8 mouse cellular contexts compared by ENCODE assay signal in the genomic region with DNA sequence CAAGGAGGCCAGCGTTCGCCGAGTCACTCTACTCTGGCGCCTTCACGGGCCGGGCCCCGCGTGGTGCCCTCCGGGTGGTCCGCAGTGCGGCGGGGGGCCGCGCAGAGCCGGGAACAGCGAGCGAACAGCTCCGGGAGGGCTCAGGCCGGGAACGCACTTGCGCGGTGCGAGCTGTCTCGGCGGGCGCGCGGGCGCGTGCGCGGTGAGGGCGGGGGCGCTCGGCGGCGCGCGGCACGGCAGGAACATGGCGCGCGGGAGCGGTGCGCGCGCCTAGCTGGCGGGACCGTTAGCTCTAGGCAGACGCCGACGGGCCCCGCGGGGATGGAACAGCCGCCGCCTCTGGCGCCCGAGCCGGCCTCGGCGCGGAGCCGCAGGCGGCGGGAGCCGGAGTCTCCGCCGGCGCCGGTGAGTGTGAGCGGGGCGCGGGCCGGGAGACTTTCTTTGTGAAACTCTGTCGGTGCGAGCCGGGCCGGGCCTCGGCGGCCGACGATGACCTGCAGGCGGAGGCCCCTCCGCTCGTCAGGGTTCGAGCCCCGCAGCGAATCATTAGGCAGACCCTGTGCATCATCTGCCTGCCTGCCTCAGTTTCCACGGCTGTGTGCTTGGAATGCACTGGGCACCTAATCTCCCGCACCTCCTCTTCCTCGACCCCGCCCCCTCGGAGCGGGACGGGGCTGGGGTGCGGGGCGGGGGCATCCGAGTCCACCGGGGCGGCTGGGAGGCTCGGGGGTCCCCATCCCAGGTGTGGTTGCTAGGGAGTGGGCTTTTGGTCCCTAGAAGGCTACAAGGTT. TPM values are rescaled to one million over a fixed set of nuclear protein-coding genes. Genes with fewer than 3 reads are reported as not detected.
DNase-seq lines count a peak whose midpoint lies in the region; ATAC-seq and TF ChIP-seq lines count a peak whose summit lies in the region.

Gene Ttc28, plus strand, starts transcription at position 220 of the 791 bp plus-strand sequence.

- no peaks in the 10 kb centered on the region for H3K4me1 ChIP-seq in cerebellum, adult 2 months (ENCODE audit: control insufficient read depth, insufficient read depth, low read length)
- peaks cover 13% of the 10 kb centered on the region for H3K4me1 ChIP-seq in lung, embryonic 15.5 days

- TF ChIP-seq POLR2A in cerebellum, adult 2 months (IDR thresholded peaks at IDR 0.05; ENCODE audit: borderline replicate concordance, insufficient read depth, low read length), result peak; percentile 64; the same call in 1 of the 2 replicates

- no peak for TF ChIP-seq CTCF in cerebellum, adult 2 months (IDR thresholded peaks at IDR 0.05; ENCODE audit: borderline replicate concordance, insufficient read depth, low read depth, low read length)

- H3K9ac ChIP-seq in lung, embryonic 15.5 days, result peak within 1 kb of the TSS; percentile 86

- peak; percentile 93 for ATAC-seq in lung, embryonic 15.5 days (ENCODE audit: borderline replicate concordance, extremely low read depth, low FRiP score, low TSS enrichment)

- no peaks in the 10 kb centered on the region for H3K27me3 ChIP-seq in cerebellum, adult 2 months (ENCODE audit: control insufficient read depth, insufficient read depth, low read length)
- no peaks in the 10 kb centered on the region for H3K27me3 ChIP-seq in lung, embryonic 15.5 days

- peaks cover 7% of the 10 kb centered on the region; the same call in 1 of the 2 replicates for H3K36me3 ChIP-seq in lung, embryonic 15.5 days

- peak within 1 kb of the TSS; percentile 44 for H3K27ac ChIP-seq in cerebellum, adult 2 months (ENCODE audit: insufficient read depth, low read length)
- H3K27ac ChIP-seq in lung, embryonic 15.5 days, result peak within 1 kb of the TSS; percentile 42; the same call in 1 of the 2 replicates

- peak within 1 kb of the TSS; percentile 93 for H3K4me2 ChIP-seq in lung, embryonic 15.5 days

- peak; percentile 81 for DNase-seq in MN1 (ENCODE audit: low spot score)
- DNase-seq in cerebellum, adult 2 months, result peak; percentile 87 to 90
- DNase-seq in forelimb bud, embryonic 11.5 days (ENCODE audit: low read depth, low spot score), result peak; percentile 82
- DNase-seq in heart, postnatal 4 days, result peak; percentile 92
- peak; percentile 65 for DNase-seq in layer of hippocampus, adult 9-10 months (ENCODE audit: low spot score)
- DNase-seq in ovary, postnatal 10 days (ENCODE audit: low spot score), result peak; percentile 82
- peak; percentile 88 for DNase-seq in thymus, postnatal 0 days (ENCODE audit: low spot score)

- H3K9me3 ChIP-seq in lung, embryonic 15.5 days, result no peaks in the 10 kb centered on the region

- peak within 1 kb of the TSS; percentile 65 for H3K4me3 ChIP-seq in cerebellum, adult 2 months (replicated peaks; ENCODE audit: insufficient read depth, low read depth, low read length)
- peak within 1 kb of the TSS; percentile 89 for H3K4me3 ChIP-seq in lung, embryonic 15.5 days

- WGBS in cerebellum, adult 2 months, result under 1% methylated on average over 101 of the region's 101 CpGs
- under 1% methylated on average over 94 of the region's 101 CpGs for WGBS in lung, embryonic 15.5 days

RNA-seq across cellular contexts. Expression of gene Ttc28, which starts in this region (rescaled TPM):
- 5.5 and 6.7 TPM in 2 replicates for polyA plus RNA-seq in cerebellum, adult 2 months (2012; rRNA removed)
- 10 to 100 TPM; 29.3 to 29.9 TPM for total RNA-seq in heart, postnatal 4 days (2021)
- 9.9 and 10.4 TPM in 2 replicates for polyA plus RNA-seq in lung, embryonic 15.5 days (2015; fragmentation: Nextera tagmentation; extraction: Ambion mirVana)
- polyA plus RNA-seq in thymus, postnatal 0 days (2015; fragmentation: Nextera tagmentation; extraction: Ambion mirVana), result 1.7 and 2.3 TPM in 2 replicates

Comparison
In these comparisons a context has a peak if more than half of its experiments do, and no peak if none do; other contexts are left out.
1. Peak in every context shown above with its lines: DNase-seq, ATAC-seq, H3K4me3 ChIP-seq and H3K27ac ChIP-seq.